Mouse (Mus musculus): ENCODE measurements around the gene Fktn. TPM values are rescaled to one million over a fixed set of nuclear protein-coding genes. Genes with fewer than 3 reads are reported as not detected.

Gene Fktn
- total and polyA plus RNA-seq, 3 experiments: 6.6 to 21.4 (median 20.4) TPM

DNA sequence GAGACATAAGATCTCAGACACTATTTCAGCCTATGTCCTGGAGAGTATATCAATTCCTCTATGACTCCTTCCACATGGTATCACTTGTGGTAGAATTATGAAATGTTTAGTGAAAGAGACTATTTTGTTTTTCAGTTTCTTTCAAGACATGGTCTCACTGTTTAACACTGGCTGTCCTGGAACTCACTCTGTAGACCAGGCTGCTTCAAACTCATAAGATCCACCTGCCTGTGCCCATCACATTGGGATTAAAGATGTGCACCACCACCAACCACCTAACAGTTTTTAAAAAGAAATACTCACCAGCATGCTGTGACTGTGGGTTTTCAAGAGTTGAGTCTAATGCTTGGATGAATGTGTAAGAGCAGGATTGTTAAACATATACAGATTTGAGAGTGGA is 43.2 kb downstream of the Fktn start:
- Histone ChIP-seq H3K79me2 (replicated peaks; ENCODE audit: control insufficient read depth, insufficient read depth, low read length) (no peaks in the 10 kb centered on the region), H3K27ac (no peak overlapping the region), H3K4me3 (no peak overlapping the region), H3K4me1 (ENCODE audit: control insufficient read depth, insufficient read depth, low read length) (no peaks in the 10 kb centered on the region; the same call in 1 of the 2 replicates), H3K9ac (ENCODE audit: low read depth, low read length) (no peak overlapping the region), H3K36me3 (ENCODE audit: control insufficient read depth, insufficient read depth, low read length) (peaks cover 2% of the 10 kb centered on the region; the same call in 1 of the 2 replicates), H3K27me3 (ENCODE audit: control insufficient read depth, insufficient read depth, low read length) (no peaks in the 10 kb centered on the region)
- no peak for DNase-seq
- intact Hi-C loops (cut with DNase I): no loop called here
- no peak for TF ChIP-seq EP300 (IDR thresholded peaks at IDR 0.05; ENCODE audit: insufficient read depth, low read depth, low read length)

DNA sequence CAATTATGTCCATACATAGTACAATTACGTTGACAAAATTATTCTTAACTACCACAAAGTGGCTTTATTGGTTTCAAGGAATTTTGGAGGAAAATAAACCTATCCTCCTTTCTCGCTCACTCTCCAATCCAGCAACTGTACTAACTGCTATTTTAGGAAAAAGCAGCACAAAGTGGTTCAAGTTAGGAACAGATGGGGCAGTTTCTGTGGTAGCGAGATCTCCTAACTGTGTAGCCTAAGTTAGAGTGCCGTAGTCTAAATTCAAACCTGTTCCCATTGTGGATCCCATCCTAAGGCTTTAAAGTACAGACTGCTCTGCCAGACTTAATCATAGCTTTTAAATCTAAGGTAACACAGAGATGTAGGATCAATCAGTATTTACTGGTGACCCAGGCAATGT is 45.0 kb downstream of the Fktn start:
- peaks cover 2% of the 10 kb centered on the region; the same call in 1 of the 2 replicates for H3K36me3 ChIP-seq (ENCODE audit: control insufficient read depth, insufficient read depth, low read length)

DNA sequence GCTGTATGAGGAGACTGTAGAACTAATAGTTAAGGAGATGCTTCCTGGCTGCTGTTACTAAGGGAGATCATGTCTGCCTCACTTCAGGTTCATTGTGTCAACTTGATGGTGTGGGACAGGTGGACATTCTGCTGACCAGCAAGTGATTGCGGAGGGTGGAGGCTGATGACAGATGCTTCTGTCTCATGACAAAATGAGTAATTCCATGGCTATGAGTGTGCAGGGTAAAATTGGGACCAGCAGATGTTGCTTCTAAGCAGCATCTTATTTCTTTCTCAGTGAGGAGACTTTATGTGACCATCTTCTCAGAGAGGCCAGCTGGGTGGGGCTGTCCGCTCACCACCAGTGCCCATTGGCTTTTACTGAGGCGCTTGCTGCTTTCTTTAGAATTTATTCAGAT is 45.9 kb downstream of the Fktn start:
- Histone ChIP-seq H3K4me1 (ENCODE audit: control insufficient read depth, insufficient read depth, low read length) (no peaks in the 10 kb centered on the region; the same call in 1 of the 2 replicates), H3K27ac (no peak overlapping the region), H3K4me3 (no peak overlapping the region), H3K36me3 (ENCODE audit: control insufficient read depth, insufficient read depth, low read length) (peaks cover 2% of the 10 kb centered on the region; the same call in 1 of the 2 replicates), H3K79me2 (replicated peaks; ENCODE audit: control insufficient read depth, insufficient read depth, low read length) (no peaks in the 10 kb centered on the region), H3K9ac (ENCODE audit: low read depth, low read length) (no peak overlapping the region), H3K27me3 (ENCODE audit: control insufficient read depth, insufficient read depth, low read length) (no peaks in the 10 kb centered on the region)
- DNase-seq: no peak
- 97% methylated on average over 3 of the region's 3 CpGs for WGBS
- intact Hi-C loops (cut with DNase I): no loop called here
- no peak for TF ChIP-seq EP300 (IDR thresholded peaks at IDR 0.05; ENCODE audit: insufficient read depth, low read depth, low read length)
- no peak for TF ChIP-seq CTCF (IDR thresholded peaks at IDR 0.05)
- TF ChIP-seq POLR2A (IDR thresholded peaks at IDR 0.05; ENCODE audit: insufficient read depth, low read depth, low read length): no peak

More for the DNA sequence above, 45.0 kb downstream of the Fktn start:
- TF ChIP-seq POLR2A (IDR thresholded peaks at IDR 0.05; ENCODE audit: insufficient read depth, low read depth, low read length) (no peak), CTCF (IDR thresholded peaks at IDR 0.05) (no peak), EP300 (IDR thresholded peaks at IDR 0.05; ENCODE audit: insufficient read depth, low read depth, low read length) (no peak)
- WGBS: 98% methylated on average over 4 of the region's 4 CpGs
- Histone ChIP-seq H3K27me3 (ENCODE audit: control insufficient read depth, insufficient read depth, low read length) (no peaks in the 10 kb centered on the region), H3K79me2 (replicated peaks; ENCODE audit: control insufficient read depth, insufficient read depth, low read length) (no peaks in the 10 kb centered on the region), H3K27ac (no peak overlapping the region), H3K4me3 (no peak overlapping the region), H3K9ac (ENCODE audit: low read depth, low read length) (no peak overlapping the region), H3K4me1 (ENCODE audit: control insufficient read depth, insufficient read depth, low read length) (no peaks in the 10 kb centered on the region; the same call in 1 of the 2 replicates)
- intact Hi-C loops (cut with DNase I): no loop called here
- no peak for DNase-seq

DNA sequence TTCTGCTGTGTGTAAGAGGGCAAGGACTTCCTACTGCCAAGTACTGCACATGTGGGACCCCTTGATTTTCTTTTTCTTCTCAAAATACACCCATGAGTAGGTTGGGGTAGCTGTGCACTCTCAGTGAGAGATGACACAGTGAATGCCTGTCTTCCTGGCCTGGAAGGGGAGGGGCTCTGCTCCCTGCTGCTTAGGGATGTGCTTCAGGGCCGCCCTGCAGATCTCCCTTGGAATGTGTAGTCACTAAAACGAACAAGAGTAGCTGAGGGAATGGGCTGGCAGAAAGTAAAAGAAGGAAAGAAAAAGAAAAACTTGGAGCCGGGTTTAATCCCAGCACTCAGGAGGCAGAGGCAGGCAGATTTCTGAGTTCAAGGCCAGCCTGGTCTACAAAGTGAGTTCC is 48.7 kb downstream of the Fktn start:
- Histone ChIP-seq H3K4me3 (no peak overlapping the region), H3K27ac (no peak overlapping the region), H3K4me1 (ENCODE audit: control insufficient read depth, insufficient read depth, low read length) (no peaks in the 10 kb centered on the region), H3K27me3 (ENCODE audit: control insufficient read depth, insufficient read depth, low read length) (no peaks in the 10 kb centered on the region), H3K9ac (ENCODE audit: low read depth, low read length) (no peak overlapping the region), H3K36me3 (ENCODE audit: control insufficient read depth, insufficient read depth, low read length) (no peaks in the 10 kb centered on the region), H3K79me2 (replicated peaks; ENCODE audit: control insufficient read depth, insufficient read depth, low read length) (no peaks in the 10 kb centered on the region)
- no peak for DNase-seq
- no peak for TF ChIP-seq EP300 (IDR thresholded peaks at IDR 0.05; ENCODE audit: insufficient read depth, low read depth, low read length)
- TF ChIP-seq POLR2A (IDR thresholded peaks at IDR 0.05; ENCODE audit: insufficient read depth, low read depth, low read length): no peak
- TF ChIP-seq CTCF (IDR thresholded peaks at IDR 0.05): no peak
- WGBS: 72% methylated on average over 3 of the region's 3 CpGs
- intact Hi-C loops (cut with DNase I): no loop called here

DNA sequence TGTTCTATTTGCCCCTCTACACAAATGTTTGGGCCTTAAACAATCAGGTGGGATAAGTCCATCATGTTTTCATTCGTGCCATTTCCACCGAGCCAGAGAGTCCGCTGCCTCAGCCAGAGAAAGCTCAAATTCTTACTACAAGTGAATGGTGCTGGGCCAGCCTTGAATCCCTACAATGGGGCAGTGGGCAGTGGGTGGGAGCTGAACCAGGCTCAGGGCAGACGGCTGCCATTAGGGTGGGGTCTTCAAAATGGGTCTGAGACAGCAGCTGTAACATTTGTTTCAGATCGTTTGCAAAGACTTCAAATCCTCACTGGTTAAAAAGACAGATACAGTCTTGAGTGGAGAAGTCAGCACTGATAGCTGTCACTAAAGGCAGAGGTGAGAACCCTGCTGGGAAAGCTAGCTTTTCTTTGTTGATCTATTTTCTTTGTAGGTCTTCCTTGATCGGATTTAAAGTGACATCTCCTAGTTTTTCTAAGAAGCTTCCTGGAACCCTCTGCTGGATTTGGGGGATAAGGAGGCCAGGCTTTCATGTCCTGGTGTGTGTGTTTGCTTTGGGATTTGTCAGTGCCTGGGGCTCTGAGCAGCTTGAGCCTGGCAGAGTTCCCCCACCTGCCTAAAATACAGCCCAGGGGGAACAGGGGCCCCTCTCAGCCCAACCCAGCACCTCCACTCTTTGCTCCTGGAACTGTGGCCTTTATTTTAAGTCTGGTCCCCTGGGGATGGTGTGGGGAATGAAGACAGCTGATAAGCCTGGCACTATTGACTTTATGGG is 57.3 kb downstream of the Fktn start:
- 53% methylated on average over 6 of the region's 6 CpGs for WGBS
- H3K79me2 ChIP-seq (replicated peaks; ENCODE audit: control insufficient read depth, insufficient read depth, low read length): no peaks in the 10 kb centered on the region
- H3K27ac ChIP-seq: no peak overlapping the region
- no peak overlapping the region for H3K9ac ChIP-seq (ENCODE audit: low read depth, low read length)
- no peaks in the 10 kb centered on the region for H3K27me3 ChIP-seq (ENCODE audit: control insufficient read depth, insufficient read depth, low read length)
- no peaks in the 10 kb centered on the region for H3K4me1 ChIP-seq (ENCODE audit: control insufficient read depth, insufficient read depth, low read length)
- H3K4me3 ChIP-seq: no peak overlapping the region
- TF ChIP-seq CTCF (IDR thresholded peaks at IDR 0.05) (no peak), EP300 (IDR thresholded peaks at IDR 0.05; ENCODE audit: insufficient read depth, low read depth, low read length) (no peak), POLR2A (IDR thresholded peaks at IDR 0.05; ENCODE audit: insufficient read depth, low read depth, low read length) (no peak)
- no peak for DNase-seq
- intact Hi-C loops (cut with DNase I): no loop called here
- no peaks in the 10 kb centered on the region for H3K36me3 ChIP-seq (ENCODE audit: control insufficient read depth, insufficient read depth, low read length)

DNA sequence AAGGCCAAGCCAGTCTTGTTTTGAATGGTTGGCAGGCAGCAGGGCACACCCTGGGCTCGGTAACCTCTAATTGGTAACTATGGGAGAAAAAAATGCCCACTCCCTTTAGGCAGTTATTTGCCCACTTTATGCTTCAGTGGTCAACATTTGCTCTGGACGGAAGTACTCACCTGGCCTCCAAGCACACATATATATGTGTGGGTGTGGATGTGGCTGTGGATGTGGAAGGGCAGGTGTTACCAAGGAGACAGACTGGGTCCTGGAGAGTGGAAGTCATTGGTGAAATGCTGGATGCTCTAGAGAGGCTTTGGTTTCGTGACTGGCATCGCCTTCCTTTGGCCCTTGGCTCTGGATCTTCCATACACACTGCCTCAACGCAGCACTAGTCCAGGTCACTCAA is 58.2 kb downstream of the Fktn start:
- no peaks in the 10 kb centered on the region for H3K4me1 ChIP-seq (ENCODE audit: control insufficient read depth, insufficient read depth, low read length)
- TF ChIP-seq CTCF (IDR thresholded peaks at IDR 0.05) (no peak), POLR2A (IDR thresholded peaks at IDR 0.05; ENCODE audit: insufficient read depth, low read depth, low read length) (no peak), EP300 (IDR thresholded peaks at IDR 0.05; ENCODE audit: insufficient read depth, low read depth, low read length) (no peak)
- H3K27me3 ChIP-seq (ENCODE audit: control insufficient read depth, insufficient read depth, low read length): no peaks in the 10 kb centered on the region
- no peak for DNase-seq
- WGBS: 89% methylated on average over 5 of the region's 5 CpGs
- H3K4me3 ChIP-seq: no peak overlapping the region
- no peak overlapping the region for H3K9ac ChIP-seq (ENCODE audit: low read depth, low read length)
- no peaks in the 10 kb centered on the region for H3K36me3 ChIP-seq (ENCODE audit: control insufficient read depth, insufficient read depth, low read length)
- intact Hi-C loops (cut with DNase I): no loop called here
- no peak overlapping the region for H3K27ac ChIP-seq
- H3K79me2 ChIP-seq (replicated peaks; ENCODE audit: control insufficient read depth, insufficient read depth, low read length): no peaks in the 10 kb centered on the region
